Mouse (Mus musculus) liver, postnatal 0 days (tissue): ENCODE data around the gene Pigv.

Experiments used
- CTCF ChIP-seq: sonication (generic); IDR thresholded peaks from 2 replicates; pipeline ENCODE4 v1.5.1; 2016; ENCODE audit warnings: antibody characterized with exemption, low read depth
- EP300 ChIP-seq: IDR thresholded peaks from 2 replicates; pipeline ENCODE4 v1.6.1; 2016; ENCODE audit warnings: antibody characterized with exemption, low read depth, mild to moderate bottlenecking

- TF ChIP-seq CTCF (no peak), EP300 (no peak)
Observed at GRCm38 (mm10) chr4:133658729-133659128, 13.7 kb downstream of the Pigv start.
